Mouse (Mus musculus) heart, postnatal 0 days (tissue): ENCODE measurements around the gene Poc5. TPM values are rescaled to one million over a fixed set of nuclear protein-coding genes. Genes with fewer than 3 reads are reported as not detected.
A peak's percentile ranks its signal among the peaks of the same experiment; 100 is the strongest.

Experiments
- ATAC-seq: fragments of 200-750 bp; cut with Nextera tagmentation; 2 replicates; pipeline ENCODE4 v1.8.0; 2017; ENCODE audit warnings: low read depth, moderate number of reproducible peaks, moderate library complexity; ENCODE audit not compliant: insufficient read depth
- DNase-seq: peaks from one replicate; pipeline ENCODE4 v3.0.0-alpha.2; 2016; ENCODE audit warnings: low spot score
- H3K27ac ChIP-seq: fragments of 300-500 bp; sonication (generic); 2 replicates; pipeline ENCODE4 v1.5.1; 2014; ENCODE audit warnings: low read depth, mild to moderate bottlenecking
- H3K27me3 ChIP-seq: fragments of 300-500 bp; sonication (generic); 2 replicates; pipeline ENCODE4 v1.6.1; 2014; ENCODE audit warnings: low read length, mixed read lengths; ENCODE audit not compliant: control insufficient read depth, insufficient read depth
- H3K36me3 ChIP-seq: fragments of 300-500 bp; sonication (generic); replicated peaks from 2 replicates; pipeline ENCODE4 v1.6.1; 2014; ENCODE audit warnings: low read length, mixed read lengths; ENCODE audit not compliant: control insufficient read depth, insufficient read depth
- H3K4me1 ChIP-seq: fragments of 300-500 bp; sonication (generic); 2 replicates; pipeline ENCODE4 v1.6.1; 2014; ENCODE audit warnings: antibody characterized with exemption; ENCODE audit not compliant: control insufficient read depth, insufficient read depth
- H3K4me2 ChIP-seq: fragments of 300-500 bp; sonication (generic); 2 replicates; pipeline ENCODE4 v1.6.1; 2014; ENCODE audit warnings: low read depth, mild to moderate bottlenecking, low read length, moderate library complexity
- H3K4me3 ChIP-seq: fragments of 300-500 bp; sonication (generic); 2 replicates; pipeline ENCODE4 v1.5.1; 2014; ENCODE audit warnings: low read depth, low read length
- H3K9ac ChIP-seq: fragments of 300-500 bp; sonication (generic); replicated peaks from 2 replicates; pipeline ENCODE4 v1.6.1; 2014; ENCODE audit warnings: low read depth, low read length, mixed read lengths
- H3K9me3 ChIP-seq: fragments of 300-500 bp; sonication (generic); replicated peaks from 2 replicates; pipeline ENCODE4 v1.6.1; 2016; ENCODE audit warnings: low read length; ENCODE audit not compliant: control insufficient read depth
- CTCF ChIP-seq: IDR thresholded peaks from 2 replicates; pipeline ENCODE4 v1.5.1; 2016; ENCODE audit warnings: antibody characterized with exemption, control low read depth, low read depth
- EP300 ChIP-seq: IDR thresholded peaks from 2 replicates; pipeline ENCODE4 v1.6.1; 2016; ENCODE audit warnings: antibody characterized with exemption, low read depth
- WGBS: fragments of 180-500 bp; shearing (Covaris S2); extraction: QIAGEN DNeasy Blood & Tissue Kit; methylation state at CpG from one replicate; pipeline ENCODE4 v1.1.7; 2014; 5-methylcytosine and 5-hydroxymethylcytosine counted together
- polyA plus RNA-seq: library from polyadenylated mRNA; unstranded; fragments of >200 nt; fragmentation: Nextera tagmentation; extraction: Ambion mirVana; gene quantifications from 2 replicates; pipeline ENCODE4 v1.2.1, GENCODE M21; 2015
- total RNA-seq: library from RNA; depleted of rRNA; stranded (reverse); fragments of >200 nt; gene quantifications from 2 replicates; pipeline ENCODE4 v1.2.3, GENCODE M21; 2014; ENCODE audit warnings: low replicate concordance

Gene Poc5
- total and polyA plus RNA-seq, 2 experiments from 2014 or later, result 7.8 to 7.9 TPM

- Histone ChIP-seq H3K27ac (no peak overlapping the region), H3K4me1 (no peaks in the 10 kb centered on the region), H3K4me2 (no peak overlapping the region), H3K36me3 (peaks cover 73% of the 10 kb centered on the region), H3K9ac (no peak overlapping the region), H3K4me3 (no peak overlapping the region), H3K9me3 (no peaks in the 10 kb centered on the region), H3K27me3 (no peaks in the 10 kb centered on the region)
- no peak for TF ChIP-seq EP300
- 83% methylated on average over 2 of the region's 2 CpGs for WGBS
- no peak for DNase-seq
- ATAC-seq, result no peak
Observed at GRCm38 (mm10) chr13:96405518-96405917, 17.4 kb downstream of the Poc5 start.

GRCm38 (mm10) chr13:96407040-96407439 lies 18.9 kb downstream of the Poc5 start:
- ATAC-seq, result peak; percentile 67; the same call in 1 of the 2 replicates
- 49% methylated on average over 4 of the region's 4 CpGs for WGBS

GRCm38 (mm10) chr13:96408786-96409185 lies 20.7 kb downstream of the Poc5 start:
- Histone ChIP-seq H3K36me3 (peaks cover 78% of the 10 kb centered on the region), H3K27me3 (no peaks in the 10 kb centered on the region), H3K27ac (no peak overlapping the region), H3K9ac (no peak overlapping the region), H3K9me3 (no peaks in the 10 kb centered on the region), H3K4me2 (no peak overlapping the region), H3K4me3 (no peak overlapping the region), H3K4me1 (no peaks in the 10 kb centered on the region)
- 90% methylated on average over 1 of the region's 1 CpGs for WGBS
- TF ChIP-seq EP300, result no peak
- no peak for TF ChIP-seq CTCF
- no peak for ATAC-seq
- DNase-seq, result no peak

More at GRCm38 (mm10) chr13:96407040-96407439, 18.9 kb downstream of the Poc5 start:
- Histone ChIP-seq H3K27ac (no peak overlapping the region), H3K36me3 (peaks cover 75% of the 10 kb centered on the region), H3K9ac (no peak overlapping the region), H3K9me3 (no peaks in the 10 kb centered on the region), H3K4me2 (no peak overlapping the region), H3K4me3 (no peak overlapping the region), H3K27me3 (no peaks in the 10 kb centered on the region), H3K4me1 (no peaks in the 10 kb centered on the region)
- TF ChIP-seq EP300 (no peak), CTCF (peak; percentile 90)
- peak; percentile 58 for DNase-seq

- H3K9me3 ChIP-seq, result no peaks in the 10 kb centered on the region
- H3K4me1 ChIP-seq, result no peaks in the 10 kb centered on the region
- no peak overlapping the region for H3K4me2 ChIP-seq
- WGBS, result 59% methylated on average over 6 of the region's 6 CpGs
- no peak for TF ChIP-seq EP300
- no peak for TF ChIP-seq CTCF
- DNase-seq (no peak), ATAC-seq (no peak)
- H3K27ac ChIP-seq, result no peak overlapping the region
- no peak overlapping the region for H3K4me3 ChIP-seq
- H3K36me3 ChIP-seq, result peaks cover 64% of the 10 kb centered on the region
- H3K9ac ChIP-seq, result no peak overlapping the region
- H3K27me3 ChIP-seq, result no peaks in the 10 kb centered on the region
Observed at GRCm38 (mm10) chr13:96414384-96414783, 26.3 kb downstream of the Poc5 start.

- Histone ChIP-seq H3K9me3 (no peaks in the 10 kb centered on the region), H3K4me1 (no peaks in the 10 kb centered on the region), H3K36me3 (peaks cover 49% of the 10 kb centered on the region), H3K27me3 (no peaks in the 10 kb centered on the region), H3K27ac (no peak overlapping the region), H3K9ac (no peak overlapping the region), H3K4me2 (no peak overlapping the region), H3K4me3 (no peak overlapping the region)
- ATAC-seq (no peak), DNase-seq (no peak)
- TF ChIP-seq CTCF (no peak), EP300 (no peak)
- WGBS, result 89% methylated on average over 8 of the region's 8 CpGs
Observed at GRCm38 (mm10) chr13:96416380-96416779, 28.3 kb downstream of the Poc5 start.

GRCm38 (mm10) chr13:96417261-96417813 lies 29.2 kb downstream of the Poc5 start:
- peaks cover 42% of the 10 kb centered on the region for H3K36me3 ChIP-seq
- no peak overlapping the region for H3K27ac ChIP-seq
- H3K4me1 ChIP-seq, result no peaks in the 10 kb centered on the region
- no peaks in the 10 kb centered on the region for H3K27me3 ChIP-seq
- TF ChIP-seq EP300, result no peak
- no peak for TF ChIP-seq CTCF
- 70% methylated on average over 5 of the region's 5 CpGs for WGBS
- no peak overlapping the region for H3K9ac ChIP-seq
- no peak overlapping the region for H3K4me2 ChIP-seq
- ATAC-seq, result no peak
- DNase-seq, result no peak
- H3K4me3 ChIP-seq, result no peak overlapping the region
- H3K9me3 ChIP-seq, result no peaks in the 10 kb centered on the region
